ENCODE assay signal across 16 mouse cellular contexts in the genomic region with DNA sequence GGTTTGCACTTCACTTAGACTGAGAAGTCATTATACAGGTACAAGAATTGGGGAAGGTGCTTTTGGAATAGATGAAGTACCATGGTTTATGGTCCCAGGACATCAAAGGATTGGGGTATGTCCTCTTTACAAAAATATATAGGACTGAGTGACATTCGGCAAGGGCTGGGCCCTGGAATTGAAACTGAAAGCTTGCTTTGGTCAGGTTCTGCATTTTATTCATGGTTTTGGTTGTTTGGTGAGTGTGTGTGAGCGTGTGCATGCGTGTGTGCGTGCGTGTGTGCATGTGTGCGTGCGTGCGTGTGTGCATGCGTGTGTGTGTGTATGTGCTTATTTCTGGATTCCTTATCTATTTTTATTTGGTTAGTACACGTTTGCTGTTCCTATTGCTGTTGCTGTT.
"Had no signal": no experiment of that assay in that cellular context is flagged by ENCODE, and none has a peak within 500 bp of the region (broad histone marks: within the 10 kb centered on the region; RNA-seq: fewer than 3 reads in every experiment).

No protein-coding gene starts in this region.

- H3K4me1 ChIP-seq: midbrain, embryonic 10.5 days; midbrain, embryonic 12.5 days; neural tube, embryonic 13.5 days; neural tube, embryonic 15.5 days had no signal

- H3K27ac ChIP-seq: liver, embryonic 14.5 days; midbrain, embryonic 10.5 days; midbrain, embryonic 12.5 days; neural tube, embryonic 13.5 days; neural tube, embryonic 15.5 days had no signal

- H3K36me3 ChIP-seq: midbrain, embryonic 10.5 days; midbrain, embryonic 12.5 days; neural tube, embryonic 13.5 days; neural tube, embryonic 15.5 days had no signal

- H3K4me3 ChIP-seq: midbrain, embryonic 10.5 days; midbrain, embryonic 12.5 days; myocyte; neural tube, embryonic 13.5 days; neural tube, embryonic 15.5 days had no signal

- H3K4me2 ChIP-seq: lung, embryonic 14.5 days; midbrain, embryonic 12.5 days; neural tube, embryonic 13.5 days; neural tube, embryonic 15.5 days had no signal

- H3K27me3 ChIP-seq: midbrain, embryonic 12.5 days; neural tube, embryonic 13.5 days; neural tube, embryonic 15.5 days had no signal

- H3K9ac ChIP-seq: liver, embryonic 14.5 days; lung, embryonic 14.5 days; midbrain, embryonic 12.5 days; neural tube, embryonic 13.5 days; neural tube, embryonic 15.5 days had no signal

- DNase-seq: lung, adult 18-20 months; lung, embryonic 14.5 days; lung, postnatal 10 days; lung, postnatal 4 days; retina, postnatal 1 day; spleen, adult 18-20 months; thymus, adult 2 months; thymus, postnatal 25 days; thymus, postnatal 4 days had no signal

- ATAC-seq: midbrain, embryonic 16.5 days had no signal

- H3K9me3 ChIP-seq: midbrain, embryonic 10.5 days; midbrain, embryonic 12.5 days; neural tube, embryonic 13.5 days; neural tube, embryonic 15.5 days had no signal
